Mouse (Mus musculus) cerebellum, postnatal 10 days (tissue): Measurements from ENCODE around the gene Tekt1.

ENCODE experiments used
- DNase-seq, 2 experiments: peaks; one replicate each; pipeline ENCODE4 v3.0.0; 2021; ENCODE audit warnings: mixed read lengths in 2 of 2

Gene Tekt1

GRCm38 (mm10) chr11:72342549-72343237 is 19.5 kb downstream of the Tekt1 start:
- peak; percentile 76 to 83 for DNase-seq

- DNase-seq, result peak in 1 of 2 experiments; percentile 31
Measured at GRCm38 (mm10) chr11:72339716-72340115, 22.5 kb downstream of the Tekt1 start.

GRCm38 (mm10) chr11:72338437-72338871 is 23.8 kb downstream of the Tekt1 start:
- DNase-seq, result peak; percentile 70 to 75

- peak; percentile 37 to 55 for DNase-seq
Measured at GRCm38 (mm10) chr11:72336726-72337125, 25.5 kb downstream of the Tekt1 start.

GRCm38 (mm10) chr11:72334653-72335052 is 27.6 kb downstream of the Tekt1 start:
- peak in 1 of 2 experiments; percentile 32 for DNase-seq

GRCm38 (mm10) chr11:72332951-72333667 is 29.1 kb downstream of the Tekt1 start:
- peak; percentile 37 to 47 for DNase-seq

GRCm38 (mm10) chr11:72325701-72326100 is 36.5 kb downstream of the Tekt1 start:
- no peak for DNase-seq

GRCm38 (mm10) chr11:72324431-72324830 is 37.8 kb downstream of the Tekt1 start:
- no peak for DNase-seq

- no peak for DNase-seq
Measured at GRCm38 (mm10) chr11:72318026-72318425, 44.2 kb downstream of the Tekt1 start.

GRCm38 (mm10) chr11:72314151-72314895 is 47.9 kb downstream of the Tekt1 start, which contains the start of gene Fbxo39:
TSS of gene Fbxo39 (plus strand) at chr11:72314444.
- peak; percentile 19 to 25 for DNase-seq

- DNase-seq, result no peak
Measured at GRCm38 (mm10) chr11:72311355-72312001, 50.8 kb downstream of the Tekt1 start.

GRCm38 (mm10) chr11:72310491-72310890 is 51.8 kb downstream of the Tekt1 start:
- DNase-seq, result no peak

- DNase-seq, result no peak
Measured at GRCm38 (mm10) chr11:72308982-72309381, 53.3 kb downstream of the Tekt1 start.

GRCm38 (mm10) chr11:72307461-72307860 is 54.8 kb downstream of the Tekt1 start:
- DNase-seq, result no peak

- peak; percentile 91 to 92 for DNase-seq
Measured at GRCm38 (mm10) chr11:72302230-72302629, 60.0 kb downstream of the Tekt1 start.

GRCm38 (mm10) chr11:72301334-72301733 is 60.9 kb downstream of the Tekt1 start, which contains the start of gene Xaf1:
TSS of gene Xaf1 (plus strand) at chr11:72301629.
- no peak for DNase-seq
